Mouse (Mus musculus) hindbrain, embryonic 16.5 days (tissue): ENCODE data around the gene Dao. TPM values are rescaled to one million over a fixed set of nuclear protein-coding genes. Genes with fewer than 3 reads are reported as not detected.

Experiments
- ATAC-seq: fragments of 200-750 bp; cut with Nextera tagmentation; 2 replicates; pipeline ENCODE4 v1.8.0; 2017; ENCODE audit warnings: moderate TSS enrichment, moderate library complexity
- H3K27ac ChIP-seq: fragments of 300-500 bp; sonication (generic); 2 replicates; pipeline ENCODE4 v1.5.1; 2014; ENCODE audit warnings: low read depth, mild to moderate bottlenecking, control low read depth, low read length, moderate library complexity
- H3K27me3 ChIP-seq: fragments of 300-500 bp; sonication (generic); replicated peaks from 2 replicates; pipeline ENCODE4 v1.6.1; 2014; ENCODE audit warnings: low read length; ENCODE audit not compliant: control insufficient read depth, insufficient read depth
- H3K36me3 ChIP-seq: fragments of 300-500 bp; sonication (generic); 2 replicates; pipeline ENCODE4 v1.6.1; 2014; ENCODE audit warnings: mild to moderate bottlenecking, low read length, moderate library complexity, mixed read lengths; ENCODE audit not compliant: control insufficient read depth, insufficient read depth
- H3K4me1 ChIP-seq: fragments of 300-500 bp; sonication (generic); 2 replicates; pipeline ENCODE4 v1.6.1; 2014; ENCODE audit warnings: low read depth, low read length; ENCODE audit not compliant: control insufficient read depth, insufficient read depth
- H3K4me2 ChIP-seq: fragments of 300-500 bp; sonication (generic); 2 replicates; pipeline ENCODE4 v1.6.1; 2014; ENCODE audit warnings: mild to moderate bottlenecking, low read length, control low read depth, moderate library complexity
- H3K4me3 ChIP-seq: fragments of 300-500 bp; sonication (generic); 2 replicates; pipeline ENCODE4 v1.5.1; 2014; ENCODE audit warnings: mild to moderate bottlenecking, low read length, control low read depth, moderate library complexity
- H3K9ac ChIP-seq: fragments of 300-500 bp; sonication (generic); 2 replicates; pipeline ENCODE4 v1.6.1; 2014; ENCODE audit warnings: low read depth, mild to moderate bottlenecking, control low read depth, low read length, moderate library complexity
- H3K9me3 ChIP-seq: fragments of 300-500 bp; sonication (generic); 2 replicates; pipeline ENCODE4 v1.6.1; 2014; ENCODE audit warnings: mild to moderate bottlenecking, low read length, moderate library complexity; ENCODE audit not compliant: control insufficient read depth
- whole genome bisulfite sequencing: fragments of 180-500 bp; shearing (Covaris S2); extraction: QIAGEN DNeasy Blood & Tissue Kit; methylation state at CpG from one replicate; pipeline ENCODE4 v1.1.7; 2014; 5-methylcytosine and 5-hydroxymethylcytosine counted together
- polyA plus RNA-seq: library from polyadenylated mRNA; unstranded; fragments of >200 nt; fragmentation: Nextera tagmentation; extraction: Ambion mirVana; gene quantifications from 2 replicates; pipeline ENCODE4 v1.2.1, GENCODE M21; 2015

The Dao gene
- polyA plus RNA-seq, 1 experiment from 2014 or later = not detected

DNA sequence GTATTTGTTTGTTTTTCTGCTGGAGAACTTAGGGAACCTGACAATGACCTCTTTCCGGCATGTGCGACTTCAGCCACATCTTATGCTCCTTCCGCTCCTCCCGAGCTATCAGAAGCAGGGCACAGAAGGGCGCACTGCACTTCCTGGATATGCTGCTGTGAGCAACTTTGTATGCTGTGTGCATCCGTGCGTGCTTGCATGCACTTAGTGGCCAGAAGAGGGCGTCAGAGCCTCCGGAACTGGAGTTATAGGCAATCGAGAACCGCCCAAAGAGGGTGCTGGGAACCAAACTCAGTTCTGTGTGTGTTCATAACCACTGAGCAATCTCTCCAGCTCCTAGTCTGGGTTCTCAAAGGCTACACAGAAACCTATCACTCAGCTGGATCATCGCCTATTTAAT lies 27.1 kb downstream of the Dao start:
- peaks cover 9% of the 10 kb centered on the region for H3K36me3 ChIP-seq
- H3K27me3 ChIP-seq = no peaks in the 10 kb centered on the region
- H3K9me3 ChIP-seq = no peaks in the 10 kb centered on the region
- no peak for ATAC-seq
- WGBS = 90% methylated on average over 12 of the region's 12 CpGs
- no peaks in the 10 kb centered on the region for H3K4me1 ChIP-seq
- no peak overlapping the region for H3K27ac ChIP-seq
- H3K4me3 ChIP-seq = no peak overlapping the region
- H3K9ac ChIP-seq = no peak overlapping the region
- H3K4me2 ChIP-seq = no peak overlapping the region

DNA sequence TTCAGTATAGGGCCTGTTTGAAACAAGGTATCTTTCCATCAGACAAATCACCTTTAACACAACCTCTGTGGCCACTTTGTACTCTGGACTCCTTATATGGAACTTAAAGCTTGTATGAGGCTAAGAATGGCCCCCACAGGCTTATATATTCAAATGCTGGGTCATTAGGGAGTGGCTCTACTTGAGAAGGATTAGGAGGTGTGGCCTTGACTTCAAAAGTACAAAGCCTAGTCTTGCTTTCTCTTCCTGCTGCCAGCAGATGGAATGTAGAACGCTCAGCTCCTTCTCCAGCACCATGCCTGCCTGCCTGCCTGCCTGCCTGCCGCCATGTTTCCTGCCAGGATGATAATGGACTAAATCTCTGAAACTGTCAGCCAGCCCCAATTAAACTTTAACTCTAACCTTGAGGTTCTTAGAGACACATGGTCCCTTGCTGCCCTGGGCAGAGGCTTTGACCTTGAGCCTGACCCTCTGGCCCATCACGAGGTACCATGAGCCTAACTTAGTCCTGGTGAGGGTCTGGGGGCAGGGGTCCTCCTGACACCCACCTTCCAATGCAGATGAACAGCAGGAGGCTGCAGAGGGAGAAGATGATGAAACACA lies 28.8 kb downstream of the Dao start:
- H3K9me3 ChIP-seq = no peaks in the 10 kb centered on the region
- H3K36me3 ChIP-seq = peaks cover 11% of the 10 kb centered on the region
- no peaks in the 10 kb centered on the region for H3K27me3 ChIP-seq
- H3K4me2 ChIP-seq = no peak overlapping the region
- H3K9ac ChIP-seq = no peak overlapping the region
- no peak overlapping the region for H3K27ac ChIP-seq
- WGBS = 84% methylated on average over 3 of the region's 3 CpGs
- no peak overlapping the region for H3K4me3 ChIP-seq
- no peaks in the 10 kb centered on the region for H3K4me1 ChIP-seq
- no peak for ATAC-seq

DNA sequence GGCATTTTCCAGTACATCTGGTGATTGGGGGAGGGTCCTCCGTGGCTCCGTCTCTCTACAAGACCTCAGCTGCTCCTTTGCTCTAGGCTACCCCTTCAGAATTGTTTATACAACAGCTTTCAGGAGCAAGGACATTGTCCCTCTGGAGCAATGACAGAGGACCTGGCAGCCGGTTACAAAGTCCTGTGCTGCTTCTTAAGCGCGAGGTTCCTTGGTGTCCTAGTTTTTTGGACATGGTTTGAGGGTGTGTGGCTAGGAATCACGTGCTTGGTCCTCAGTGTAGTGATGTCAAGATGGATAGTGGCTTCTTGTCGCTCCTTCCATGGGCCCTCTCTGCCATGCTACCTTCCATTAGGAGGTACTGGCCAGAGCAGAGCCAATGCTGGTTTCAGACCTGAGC lies 30.9 kb downstream of the Dao start:
- H3K9ac ChIP-seq = no peak overlapping the region
- peaks cover 13% of the 10 kb centered on the region for H3K36me3 ChIP-seq
- 87% methylated on average over 7 of the region's 7 CpGs for WGBS

DNA sequence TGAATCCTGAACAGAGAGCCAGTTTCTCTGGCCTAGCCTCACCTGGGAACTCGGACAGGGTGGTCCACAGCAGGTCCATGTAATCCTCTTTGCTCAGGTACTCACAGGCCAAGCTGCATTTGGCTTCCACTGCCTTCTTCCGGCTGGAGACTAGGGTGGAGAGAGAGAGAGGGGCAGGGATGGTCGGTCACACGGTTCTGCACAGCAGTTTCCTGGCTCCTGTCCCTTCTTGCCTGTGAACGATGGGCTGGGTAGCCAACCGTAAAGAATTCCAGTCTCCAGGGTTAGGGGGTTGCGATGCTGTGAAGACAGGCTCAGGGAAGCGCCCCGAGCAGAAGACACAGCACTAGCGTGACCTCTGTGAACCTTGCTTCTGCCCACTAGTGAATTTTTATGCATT lies 31.6 kb downstream of the Dao start:
- Histone ChIP-seq H3K27me3 (no peaks in the 10 kb centered on the region), H3K9me3 (no peaks in the 10 kb centered on the region), H3K4me3 (no peak overlapping the region), H3K4me2 (no peak overlapping the region), H3K36me3 (peaks cover 13% of the 10 kb centered on the region), H3K27ac (no peak overlapping the region), H3K4me1 (no peaks in the 10 kb centered on the region), H3K9ac (no peak overlapping the region)
- ATAC-seq = no peak
- WGBS = 28% methylated on average over 10 of the region's 10 CpGs

More for the DNA sequence above, 30.9 kb downstream of the Dao start:
- no peak for ATAC-seq
- Histone ChIP-seq H3K4me2 (no peak overlapping the region), H3K27ac (no peak overlapping the region), H3K4me1 (no peaks in the 10 kb centered on the region), H3K9me3 (no peaks in the 10 kb centered on the region), H3K27me3 (no peaks in the 10 kb centered on the region), H3K4me3 (no peak overlapping the region)

DNA sequence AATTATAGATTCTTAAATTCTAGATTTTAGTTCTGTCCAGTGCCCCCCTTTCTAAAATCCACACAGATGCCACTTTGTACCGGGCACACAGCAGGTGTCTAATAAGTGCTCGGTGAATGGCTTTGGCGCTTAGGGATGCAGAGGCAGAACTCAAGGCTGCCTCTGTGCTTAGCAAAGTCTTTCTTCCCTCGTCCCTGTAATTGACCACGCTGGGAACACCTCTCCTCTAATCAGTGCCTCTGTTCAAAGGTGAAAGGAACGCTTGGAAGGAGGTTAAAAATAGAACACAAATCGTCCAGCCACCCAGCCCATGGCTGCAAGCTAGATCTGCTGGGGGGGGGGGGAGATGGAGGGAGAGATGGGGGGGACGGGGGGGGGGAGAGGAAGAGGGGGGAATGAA lies 37.0 kb downstream of the Dao start:
- Histone ChIP-seq H3K9ac (no peak overlapping the region), H3K4me2 (no peak overlapping the region), H3K9me3 (no peaks in the 10 kb centered on the region), H3K27ac (no peak overlapping the region), H3K36me3 (peaks cover 6% of the 10 kb centered on the region), H3K4me3 (no peak overlapping the region), H3K4me1 (no peaks in the 10 kb centered on the region), H3K27me3 (no peaks in the 10 kb centered on the region)
- 24% methylated on average over 8 of the region's 8 CpGs for WGBS
- ATAC-seq = no peak

DNA sequence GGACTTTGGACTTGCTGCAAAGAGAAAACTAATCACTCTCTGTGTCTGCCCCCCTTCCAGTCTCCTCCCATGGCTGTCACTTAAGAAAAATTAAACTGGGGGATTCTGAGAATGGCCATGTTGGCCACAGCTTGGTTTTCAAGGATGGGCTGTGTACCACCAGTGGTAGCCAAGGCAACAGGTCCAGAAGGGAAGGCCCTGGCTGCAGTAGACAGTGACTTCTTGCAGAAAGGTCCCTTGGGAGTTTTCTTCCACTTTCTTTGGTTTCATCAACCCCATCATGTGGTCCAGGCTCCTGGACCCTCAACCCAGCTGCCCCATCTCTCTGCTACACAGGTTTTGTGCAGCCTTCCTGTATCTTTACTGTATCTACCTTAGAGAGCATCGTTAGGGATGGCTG lies 37.4 kb downstream of the Dao start:
- H3K9me3 ChIP-seq = no peaks in the 10 kb centered on the region
- no peaks in the 10 kb centered on the region for H3K4me1 ChIP-seq
- no peak overlapping the region for H3K9ac ChIP-seq
- ATAC-seq = no peak
- 81% methylated on average over 1 of the region's 1 CpGs for WGBS
- no peak overlapping the region for H3K4me2 ChIP-seq
- H3K27me3 ChIP-seq = no peaks in the 10 kb centered on the region
- no peak overlapping the region for H3K4me3 ChIP-seq
- H3K27ac ChIP-seq = no peak overlapping the region
- H3K36me3 ChIP-seq = peaks cover 6% of the 10 kb centered on the region

DNA sequence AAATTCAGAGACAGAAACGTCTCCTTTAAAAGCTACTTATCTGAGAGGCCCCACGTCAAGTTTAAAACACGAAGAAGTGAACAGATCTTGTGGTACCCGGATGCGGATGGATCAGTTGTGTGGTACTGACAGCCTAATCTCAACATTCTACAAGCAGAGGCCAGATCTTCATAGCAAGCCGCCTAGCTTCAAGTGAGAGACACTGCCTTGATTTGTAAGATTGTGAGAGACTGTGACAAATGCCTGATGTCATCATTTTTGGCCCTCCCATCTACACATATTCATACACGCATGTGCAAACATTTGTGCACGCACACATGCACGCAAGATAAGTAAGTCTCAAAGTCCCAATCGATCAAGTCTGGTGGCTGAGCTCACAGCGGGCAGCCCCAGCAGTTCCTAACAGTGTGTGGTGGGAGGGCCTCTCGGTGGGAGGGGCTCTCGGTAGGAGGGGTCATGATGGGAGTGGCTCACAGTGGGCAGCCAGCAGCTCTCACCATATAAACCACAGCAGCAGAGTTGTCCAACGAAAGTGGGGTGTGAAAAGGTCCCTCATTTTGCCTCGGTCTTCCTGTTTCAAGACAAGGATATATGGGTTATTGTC lies 37.9 kb downstream of the Dao start:
- no peaks in the 10 kb centered on the region for H3K4me1 ChIP-seq
- H3K27ac ChIP-seq = no peak overlapping the region
- no peak overlapping the region for H3K4me2 ChIP-seq
- WGBS = 27% methylated on average over 15 of the region's 15 CpGs
- no peaks in the 10 kb centered on the region for H3K27me3 ChIP-seq
- H3K9ac ChIP-seq = no peak overlapping the region
- peak; percentile 37; the same call in 1 of the 2 replicates for ATAC-seq
- no peaks in the 10 kb centered on the region for H3K9me3 ChIP-seq
- peaks cover 6% of the 10 kb centered on the region for H3K36me3 ChIP-seq
- H3K4me3 ChIP-seq = no peak overlapping the region

DNA sequence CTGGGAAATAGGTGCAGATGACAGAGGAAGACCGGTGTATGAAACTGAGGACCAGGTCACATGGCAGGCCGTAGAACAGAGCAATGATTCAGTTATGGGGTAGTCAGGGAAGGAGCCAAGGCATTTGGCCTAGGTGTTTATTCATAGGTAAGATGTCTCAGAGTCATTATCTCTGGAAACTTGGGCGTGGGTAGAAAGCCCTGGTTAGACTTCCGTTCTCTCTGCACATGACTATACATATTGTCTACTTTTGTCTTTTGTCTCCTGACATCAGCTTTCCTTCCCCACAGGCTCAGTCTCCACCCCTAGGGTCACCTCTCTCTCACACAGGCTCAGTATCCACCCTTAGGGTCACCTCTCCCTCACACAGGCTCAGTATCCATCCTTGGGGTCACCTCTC lies 40.3 kb downstream of the Dao start:
- no peaks in the 10 kb centered on the region for H3K4me1 ChIP-seq
- no peaks in the 10 kb centered on the region for H3K27me3 ChIP-seq
- no peak overlapping the region for H3K4me3 ChIP-seq
- H3K9me3 ChIP-seq = no peaks in the 10 kb centered on the region
- H3K4me2 ChIP-seq = no peak overlapping the region
- no peak overlapping the region for H3K9ac ChIP-seq
- H3K36me3 ChIP-seq = 0 out of 2 replicates have a peak, but pooled peaks cover 3% of the 10 kb centered on the region
- H3K27ac ChIP-seq = no peak overlapping the region
- ATAC-seq = no peak
- WGBS = 87% methylated on average over 4 of the region's 4 CpGs

DNA sequence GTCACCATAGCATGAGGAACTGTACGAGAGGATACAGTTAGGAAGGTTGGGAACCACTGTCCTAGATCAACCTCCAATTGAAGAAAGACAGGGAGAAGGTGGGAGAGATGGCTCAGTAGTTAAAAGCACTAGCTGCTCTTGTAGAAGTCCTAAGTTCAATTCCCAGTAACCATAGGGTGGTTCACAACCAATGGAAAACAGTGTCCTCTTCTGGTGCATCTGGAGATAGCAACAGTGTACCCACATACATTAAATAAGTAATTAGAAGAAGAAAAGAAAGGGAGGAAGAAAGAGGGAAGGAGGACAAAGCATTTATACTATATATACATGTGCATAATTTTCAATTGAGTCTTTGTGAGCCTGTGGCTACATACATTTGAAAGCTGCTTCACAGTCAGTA lies 41.6 kb downstream of the Dao start:
- Histone ChIP-seq H3K27ac (no peak overlapping the region), H3K4me2 (no peak overlapping the region), H3K9ac (no peak overlapping the region), H3K4me1 (no peaks in the 10 kb centered on the region), H3K27me3 (no peaks in the 10 kb centered on the region), H3K9me3 (no peaks in the 10 kb centered on the region), H3K36me3 (0 out of 2 replicates have a peak, but pooled peaks cover 3% of the 10 kb centered on the region), H3K4me3 (no peak overlapping the region)
- ATAC-seq = no peak
- 76% methylated on average over 1 of the region's 1 CpGs for WGBS
